Mouse (Mus musculus) lung, postnatal 0 days (tissue): ENCODE measurements at regions not wholly inside any gene's neighbourhood (a gene's known extent, or its start where the extent isn't known, plus 50 kb on each side); places are given as distances from the start of the nearest gene placed in this dataset.

Source experiments
- ATAC-seq: fragments of 200-750 bp; cut with Nextera tagmentation; 2 replicates; pipeline ENCODE4 v1.8.0; 2017; ENCODE audit warnings: moderate library complexity
- DNase-seq: peaks from one replicate; pipeline ENCODE4 v3.0.0-alpha.2; 2016; ENCODE audit warnings: low spot score
- H3K27ac ChIP-seq: fragments of 300-500 bp; sonication (generic); 2 replicates; pipeline ENCODE4 v1.5.1; 2014; ENCODE audit warnings: antibody characterized with exemption, mild to moderate bottlenecking, low read length, mixed read lengths
- H3K27me3 ChIP-seq: fragments of 300-500 bp; sonication (generic); replicated peaks from 2 replicates; pipeline ENCODE4 v1.6.1; 2014; ENCODE audit warnings: low read length, mixed read lengths; ENCODE audit not compliant: insufficient read depth
- H3K36me3 ChIP-seq: fragments of 300-500 bp; sonication (generic); 2 replicates; pipeline ENCODE4 v1.6.1; 2014; ENCODE audit warnings: low read length, mixed read lengths; ENCODE audit not compliant: insufficient read depth
- H3K4me1 ChIP-seq: fragments of 300-500 bp; sonication (generic); 2 replicates; pipeline ENCODE4 v1.6.1; 2014; ENCODE audit warnings: antibody characterized with exemption, low read depth, low read length, mixed read lengths; ENCODE audit not compliant: insufficient read depth
- H3K4me2 ChIP-seq: fragments of 300-500 bp; sonication (generic); replicated peaks from 2 replicates; pipeline ENCODE4 v1.6.1; 2014; ENCODE audit warnings: low read depth, mild to moderate bottlenecking, low read length, moderate library complexity, mixed read lengths
- H3K4me3 ChIP-seq: fragments of 300-500 bp; sonication (generic); 2 replicates; pipeline ENCODE4 v1.5.1; 2014; ENCODE audit warnings: low read depth, low read length
- H3K9ac ChIP-seq: fragments of 300-500 bp; sonication (generic); replicated peaks from 2 replicates; pipeline ENCODE4 v1.6.1; 2014; ENCODE audit warnings: low read depth, mild to moderate bottlenecking
- H3K9me3 ChIP-seq: fragments of 300-500 bp; sonication (generic); 2 replicates; pipeline ENCODE4 v1.6.1; 2016; ENCODE audit warnings: low read length, mixed read lengths
- CTCF ChIP-seq: IDR thresholded peaks from 2 replicates; pipeline ENCODE4 v1.5.1; 2016; ENCODE audit warnings: antibody characterized with exemption, mild to moderate bottlenecking
- EP300 ChIP-seq: IDR thresholded peaks from 2 replicates; pipeline ENCODE4 v1.6.1; 2016; ENCODE audit warnings: antibody characterized with exemption, mild to moderate bottlenecking, control low read depth
- WGBS: fragments of 180-500 bp; shearing (Covaris S2); extraction: QIAGEN DNeasy Blood & Tissue Kit; methylation state at CpG from one replicate; pipeline ENCODE4 v1.1.7; 2014; 5-methylcytosine and 5-hydroxymethylcytosine counted together

GRCm38 (mm10) chr8:46920071-46920470 is 66.6 kb upstream of the Enpp6 start:
- no peak overlapping the region for H3K9ac ChIP-seq
- no peaks in the 10 kb centered on the region for H3K27me3 ChIP-seq
- TF ChIP-seq CTCF (no peak), EP300 (no peak)
- ATAC-seq: no peak
- no peaks in the 10 kb centered on the region for H3K4me1 ChIP-seq
- no peak overlapping the region for H3K27ac ChIP-seq
- no peak overlapping the region for H3K4me2 ChIP-seq
- no peak for DNase-seq
- H3K9me3 ChIP-seq: no peaks in the 10 kb centered on the region
- H3K36me3 ChIP-seq: no peaks in the 10 kb centered on the region
- WGBS: 27% methylated on average over 3 of the region's 3 CpGs
- no peak overlapping the region for H3K4me3 ChIP-seq

- 94% methylated on average over 11 of the region's 11 CpGs for WGBS
- H3K9me3 ChIP-seq: no peaks in the 10 kb centered on the region
Observed at GRCm38 (mm10) chr8:46921075-46921474, 65.6 kb upstream of the Enpp6 start.

GRCm38 (mm10) chr8:46921585-46921984 is 65.1 kb upstream of the Enpp6 start:
- DNase-seq (no peak), ATAC-seq (no peak)
- TF ChIP-seq EP300 (no peak), CTCF (no peak)
- Histone ChIP-seq H3K36me3 (no peaks in the 10 kb centered on the region), H3K4me3 (no peak overlapping the region), H3K4me1 (no peaks in the 10 kb centered on the region), H3K9me3 (no peaks in the 10 kb centered on the region), H3K27ac (no peak overlapping the region), H3K27me3 (no peaks in the 10 kb centered on the region), H3K4me2 (no peak overlapping the region), H3K9ac (no peak overlapping the region)
- 81% methylated on average over 7 of the region's 7 CpGs for WGBS

More at GRCm38 (mm10) chr8:46921075-46921474, 65.6 kb upstream of the Enpp6 start:
- Histone ChIP-seq H3K27ac (no peak overlapping the region), H3K4me2 (no peak overlapping the region), H3K9ac (no peak overlapping the region), H3K4me3 (no peak overlapping the region), H3K4me1 (no peaks in the 10 kb centered on the region), H3K36me3 (no peaks in the 10 kb centered on the region), H3K27me3 (no peaks in the 10 kb centered on the region)
- ATAC-seq (no peak), DNase-seq (no peak)
- no peak for TF ChIP-seq EP300
- no peak for TF ChIP-seq CTCF

GRCm38 (mm10) chr8:46924787-46925548 is 61.7 kb upstream of the Enpp6 start:
- no peaks in the 10 kb centered on the region for H3K9me3 ChIP-seq
- H3K27me3 ChIP-seq: no peaks in the 10 kb centered on the region
- H3K4me2 ChIP-seq: no peak overlapping the region
- ATAC-seq (no peak), DNase-seq (no peak)
- H3K4me3 ChIP-seq: no peak overlapping the region
- 57% methylated on average over 13 of the region's 13 CpGs for WGBS
- no peaks in the 10 kb centered on the region for H3K4me1 ChIP-seq
- no peak overlapping the region for H3K9ac ChIP-seq
- TF ChIP-seq EP300: no peak
- no peak for TF ChIP-seq CTCF
- no peak overlapping the region for H3K27ac ChIP-seq
- H3K36me3 ChIP-seq: no peaks in the 10 kb centered on the region

- ATAC-seq: no peak
- Histone ChIP-seq H3K9me3 (no peaks in the 10 kb centered on the region), H3K4me1 (no peaks in the 10 kb centered on the region), H3K27me3 (no peaks in the 10 kb centered on the region), H3K4me3 (no peak overlapping the region), H3K4me2 (no peak overlapping the region), H3K36me3 (no peaks in the 10 kb centered on the region), H3K27ac (no peak overlapping the region), H3K9ac (no peak overlapping the region)
- WGBS: 62% methylated on average over 6 of the region's 6 CpGs
- no peak for DNase-seq
- TF ChIP-seq EP300 (no peak), CTCF (no peak)
Observed at GRCm38 (mm10) chr8:46928718-46929117, 58.0 kb upstream of the Enpp6 start.

GRCm38 (mm10) chr8:46929678-46930077 is 57.0 kb upstream of the Enpp6 start:
- WGBS: 84% methylated on average over 6 of the region's 6 CpGs

More at GRCm38 (mm10) chr8:46929678-46930077, 57.0 kb upstream of the Enpp6 start:
- no peak overlapping the region for H3K27ac ChIP-seq
- DNase-seq: no peak
- no peak for ATAC-seq
- no peaks in the 10 kb centered on the region for H3K36me3 ChIP-seq
- no peak overlapping the region for H3K4me3 ChIP-seq
- no peak for TF ChIP-seq EP300
- no peaks in the 10 kb centered on the region for H3K4me1 ChIP-seq
- H3K9me3 ChIP-seq: no peaks in the 10 kb centered on the region
- no peak overlapping the region for H3K9ac ChIP-seq
- no peaks in the 10 kb centered on the region for H3K27me3 ChIP-seq
- no peak overlapping the region for H3K4me2 ChIP-seq
